Mouse (Mus musculus) ES-E14 (cell line): ENCODE results near the gene Anln. TPM values are rescaled to one million over a fixed set of nuclear protein-coding genes. Genes with fewer than 3 reads are reported as not detected.

Source experiments
- DNase-seq: peaks from one replicate; pipeline ENCODE4 v3.0.0-alpha.2; 2013; ENCODE audit warnings: low read depth, low spot score
- H3K27ac ChIP-seq: 2 replicates; pipeline ENCODE4 v1.5.1; 2012; ENCODE audit warnings: low read depth, mild to moderate bottlenecking, low read length, moderate library complexity, mixed read lengths; ENCODE audit not compliant: poor library complexity, insufficient read depth, severe bottlenecking
- H3K36me3 ChIP-seq: 2 replicates; pipeline ENCODE4 v1.6.1; 2012; ENCODE audit warnings: mild to moderate bottlenecking, low read length, moderate library complexity, mixed read lengths; ENCODE audit not compliant: control insufficient read depth, poor library complexity, insufficient read depth, severe bottlenecking
- H3K4me1 ChIP-seq, 2 experiments: fragments of 150-350 bp in 1 of 2; sonication (generic) in 1 of 2; 2 replicates each; pipeline ENCODE4 v1.6.1; 2012; ENCODE audit warnings: low read length in 2 of 2, mild to moderate bottlenecking in 1 of 2, mixed read lengths in 1 of 2; ENCODE audit not compliant: control insufficient read depth in 2 of 2, insufficient read depth in 2 of 2, poor library complexity in 1 of 2
- H3K4me3 ChIP-seq, 2 experiments: fragments of 150-350 bp in 1 of 2; sonication (generic) in 1 of 2; 2 replicates each; pipeline ENCODE4 v1.5.1; 2012; ENCODE audit warnings: low read length in 2 of 2, low read depth in 1 of 2, mild to moderate bottlenecking in 1 of 2, mixed read lengths in 1 of 2; ENCODE audit not compliant: insufficient read depth in 1 of 2, poor library complexity in 1 of 2, severe bottlenecking in 1 of 2
- H3K9ac ChIP-seq: 2 replicates; pipeline ENCODE4 v1.6.1; 2012; ENCODE audit warnings: low read depth, mild to moderate bottlenecking, low read length, mixed read lengths; ENCODE audit not compliant: poor library complexity, insufficient read depth, severe bottlenecking
- H3K9me3 ChIP-seq: fragments of 150-350 bp; sonication (generic); 2 replicates; pipeline ENCODE4 v1.6.1; 2012; ENCODE audit warnings: low read depth, mild to moderate bottlenecking, low read length; ENCODE audit not compliant: control insufficient read depth, insufficient read depth
- CHD2 ChIP-seq: IDR thresholded peaks from 2 replicates; pipeline ENCODE4 v1.6.1; 2014; ENCODE audit warnings: mild to moderate bottlenecking, low read depth, low read length, inconsistent platforms
- HCFC1 ChIP-seq: IDR thresholded peaks from 2 replicates; pipeline ENCODE4 v1.6.1; 2012; ENCODE audit warnings: low read length, inconsistent platforms, borderline replicate concordance; ENCODE audit not compliant: insufficient read depth
- MAFK ChIP-seq: IDR thresholded peaks from 2 replicates; pipeline ENCODE4 v1.6.1; 2014; ENCODE audit warnings: mild to moderate bottlenecking, low read depth, low read length, inconsistent platforms; ENCODE audit not compliant: insufficient read depth
- ZC3H11A ChIP-seq: IDR thresholded peaks from 2 replicates; pipeline ENCODE4 v1.6.1; 2012; ENCODE audit warnings: low read depth, mild to moderate bottlenecking, inconsistent platforms, low read length, borderline replicate concordance
- ZNF384 ChIP-seq: IDR thresholded peaks from 2 replicates; pipeline ENCODE4 v1.6.1; 2012; ENCODE audit warnings: low read depth, low read length, inconsistent platforms
- in situ Hi-C, 2 experiments: fragments of 600-800 bp; cut with MboI; formaldehyde crosslinking; loops; one replicate each; pipeline ENCODE4 v1.15.1; 2025; ENCODE audit warnings: low sequenced_read_pairs in 2 of 2, inconsistent platforms in 1 of 2; ENCODE audit not compliant: unreplicated experiment in 2 of 2
- total RNA-seq: library from RNA; depleted of rRNA; stranded (reverse); fragments of 300-350 nt; gene quantifications from 2 replicates; pipeline ENCODE4 v1.2.3, GENCODE M21; 2012; rRNA removed

The Anln gene
- 155 and 168 TPM in 2 replicates for total RNA-seq

DNA sequence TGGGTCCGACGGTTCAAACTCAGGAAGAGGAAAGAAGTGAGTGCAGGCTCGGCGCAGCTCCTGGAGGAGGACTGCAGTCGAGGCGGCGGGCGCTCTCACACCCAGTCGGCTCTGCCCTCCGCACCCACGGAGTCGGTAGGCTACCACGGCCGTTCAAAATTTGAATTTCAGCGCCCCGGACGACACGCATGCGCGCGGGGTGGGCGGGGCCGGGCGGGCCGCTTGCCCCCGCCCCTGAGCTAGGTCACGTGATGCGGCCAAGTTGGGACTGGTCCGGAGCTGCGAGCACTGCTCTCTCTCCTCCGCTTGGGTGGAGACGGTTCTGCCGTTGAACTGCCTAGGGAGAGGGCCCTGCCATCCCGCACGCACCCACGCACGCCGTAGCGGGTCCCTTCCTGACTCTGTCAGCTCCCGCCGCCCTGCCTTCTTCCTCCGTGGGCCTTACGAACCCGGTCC lies at the start of gene Anln:
Anln (minus strand) TSS at position 168 of the 456 bp plus-strand sequence.
- Histone ChIP-seq H3K4me1 (peaks cover 6 to 15% of the 10 kb centered on the region in 2 experiments; a peak in 3 of 4 replicates), H3K4me3 (peak within 1 kb of the TSS; percentile 80 to 92), H3K9ac (peak within 1 kb of the TSS; percentile 97), H3K36me3 (no peaks in the 10 kb centered on the region; the same call in 1 of the 2 replicates), H3K27ac (peak within 1 kb of the TSS; percentile 97), H3K9me3 (no peaks in the 10 kb centered on the region)
- in situ Hi-C loops, result no loop called here
- DNase-seq, result peak; percentile 92
- TF ChIP-seq MAFK, result no peak
- peak; percentile 68; the same call in 1 of the 2 replicates for TF ChIP-seq HCFC1

DNA sequence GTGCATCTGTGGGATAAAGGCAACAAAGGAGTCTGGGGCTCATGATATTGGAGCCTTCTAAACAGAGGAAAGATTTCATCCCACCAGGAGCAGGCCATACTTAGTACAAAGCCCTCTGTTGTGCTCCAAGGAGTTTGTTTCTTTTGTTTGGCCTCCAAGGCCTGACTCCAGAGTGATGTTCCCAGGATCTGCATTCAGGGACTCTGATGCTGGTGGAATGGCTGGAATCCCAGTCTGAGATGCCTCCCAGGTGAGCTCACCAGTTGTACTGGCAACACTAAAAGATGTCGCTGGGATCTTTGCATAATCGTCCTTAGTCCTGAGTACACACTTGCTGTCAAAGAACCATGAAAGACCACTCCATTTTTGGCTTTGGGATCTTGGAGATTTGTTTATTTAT lies 45.1 kb upstream of the Anln start:
- no peaks in the 10 kb centered on the region; a peak in 1 of 4 replicates for H3K4me1 ChIP-seq
- H3K4me3 ChIP-seq, result no peak overlapping the region
- H3K9me3 ChIP-seq, result no peaks in the 10 kb centered on the region
- DNase-seq, result no peak
- H3K36me3 ChIP-seq, result no peaks in the 10 kb centered on the region
- TF ChIP-seq MAFK, result no peak
- no peak for TF ChIP-seq CHD2
- TF ChIP-seq HCFC1, result no peak
- TF ChIP-seq ZNF384, result no peak
- TF ChIP-seq ZC3H11A, result no peak
- no peak overlapping the region for H3K9ac ChIP-seq
- in situ Hi-C loops, result no loop called here
- H3K27ac ChIP-seq, result no peak overlapping the region

DNA sequence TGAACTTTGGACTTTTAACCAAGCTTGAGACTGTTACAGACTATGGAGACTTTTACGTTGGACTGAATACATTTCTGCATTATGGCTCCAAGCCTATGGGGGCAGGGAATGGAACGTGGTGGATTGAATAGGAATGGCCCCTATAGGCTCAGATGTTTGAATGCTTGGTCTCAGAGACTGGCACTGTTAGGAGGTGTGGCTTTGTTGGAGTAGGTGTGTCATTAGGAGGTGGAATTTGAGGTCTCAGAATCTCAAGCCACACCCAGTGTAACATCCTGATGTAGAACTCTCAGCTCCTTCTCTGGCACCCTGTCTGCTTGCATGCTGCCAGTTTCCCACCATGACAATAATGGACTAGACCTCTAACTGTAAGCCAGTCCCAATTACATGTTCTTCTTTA lies 44.2 kb upstream of the Anln start:
- Histone ChIP-seq H3K9ac (no peak overlapping the region), H3K4me1 (no peaks in the 10 kb centered on the region; a peak in 1 of 4 replicates), H3K9me3 (no peaks in the 10 kb centered on the region), H3K36me3 (no peaks in the 10 kb centered on the region), H3K27ac (no peak overlapping the region), H3K4me3 (no peak overlapping the region)
- TF ChIP-seq ZNF384 (no peak), ZC3H11A (no peak), HCFC1 (no peak), CHD2 (no peak), MAFK (no peak)
- DNase-seq, result no peak
- in situ Hi-C loops, result no loop called here

DNA sequence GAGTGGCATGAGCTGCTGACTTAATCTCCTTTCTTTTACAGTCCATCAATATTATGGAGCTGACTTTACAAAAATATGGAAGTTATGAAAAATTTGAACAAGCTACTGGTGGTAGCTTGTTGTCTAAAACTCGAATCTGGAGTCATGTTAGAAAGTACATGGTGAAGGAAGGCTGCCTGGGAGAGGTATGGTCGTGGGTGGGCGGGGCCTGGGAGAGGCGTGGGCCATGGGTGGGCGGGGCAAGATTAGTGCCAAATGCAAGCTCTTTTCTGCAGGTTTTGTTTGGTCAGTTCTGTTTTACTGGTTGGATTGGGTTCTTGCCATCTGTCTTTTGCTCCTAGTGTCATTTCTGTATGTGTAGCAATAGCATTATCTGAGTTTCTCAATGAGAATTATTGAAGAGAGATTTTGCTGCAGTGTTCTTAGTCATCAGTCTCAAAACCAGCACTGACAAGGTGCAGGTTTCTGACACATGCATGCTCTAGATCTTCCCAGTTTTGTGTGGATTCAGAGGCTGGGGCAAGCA lies 41.4 kb upstream of the Anln start:
- DNase-seq, result no peak
- no peaks in the 10 kb centered on the region for H3K9me3 ChIP-seq
- H3K36me3 ChIP-seq, result no peaks in the 10 kb centered on the region
- H3K9ac ChIP-seq, result no peak overlapping the region
- TF ChIP-seq MAFK (no peak), HCFC1 (no peak), CHD2 (no peak), ZNF384 (no peak), ZC3H11A (no peak)
- no peaks in the 10 kb centered on the region; a peak in 1 of 4 replicates for H3K4me1 ChIP-seq
- H3K4me3 ChIP-seq, result no peak overlapping the region
- H3K27ac ChIP-seq, result no peak overlapping the region
- in situ Hi-C loops, result no loop called here
